Mouse (Mus musculus) testis, postnatal 14 days (tissue): ENCODE measurements around the gene Slc8a2.

Experiments
- DNase-seq: peaks from one replicate; pipeline ENCODE4 v3.0.0; 2021; ENCODE audit warnings: low spot score

Slc8a2 gene

DNA sequence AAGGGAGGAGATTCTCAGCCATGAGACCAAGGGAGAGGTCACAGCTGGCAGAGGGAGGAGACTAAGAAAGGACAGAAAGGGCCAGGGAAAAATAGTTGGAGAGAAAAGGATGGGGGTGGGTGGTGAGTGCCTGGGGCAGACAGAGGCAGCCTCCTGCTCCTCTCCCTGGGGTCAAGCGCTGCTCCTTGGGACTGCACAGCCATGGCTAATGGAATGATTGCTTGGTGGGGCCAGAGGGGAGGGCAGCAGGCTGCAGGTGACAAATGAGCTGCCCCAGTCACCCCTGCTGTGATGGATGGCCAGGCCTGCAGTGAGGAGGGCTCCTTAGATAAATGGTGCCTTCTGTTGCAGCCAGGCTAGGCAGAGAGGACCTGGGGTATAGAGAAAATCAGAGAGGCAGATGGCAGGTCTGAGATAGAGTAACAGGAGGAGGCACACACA lies 42.5 kb downstream of the Slc8a2 start:
- DNase-seq = no peak

DNA sequence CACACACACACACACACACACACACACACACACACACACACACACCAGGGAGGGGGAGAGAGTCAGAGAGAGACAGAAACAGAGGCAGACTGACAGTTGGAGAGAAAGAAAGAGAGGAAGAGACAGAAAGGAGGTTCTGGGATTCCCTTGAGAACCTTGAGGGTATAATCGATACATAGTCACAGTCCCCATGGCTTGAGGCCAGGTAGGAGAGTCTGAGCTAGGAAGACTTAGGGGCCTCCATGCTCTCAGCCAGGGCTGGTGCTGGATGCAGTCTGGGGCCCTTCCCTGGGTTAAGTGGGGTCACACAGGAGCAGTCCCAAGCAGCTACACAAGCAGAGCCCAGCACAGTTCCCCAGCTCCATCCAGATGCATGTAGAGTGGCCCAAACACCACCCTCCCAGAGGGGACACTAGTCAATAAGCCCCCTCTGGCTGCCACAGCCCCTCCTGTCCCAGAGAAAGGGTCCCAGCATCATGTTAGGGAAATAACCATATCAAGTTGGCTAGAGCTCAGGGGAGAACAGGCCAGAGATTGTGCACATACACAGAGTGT lies 43.0 kb downstream of the Slc8a2 start:
- no peak for DNase-seq

DNA sequence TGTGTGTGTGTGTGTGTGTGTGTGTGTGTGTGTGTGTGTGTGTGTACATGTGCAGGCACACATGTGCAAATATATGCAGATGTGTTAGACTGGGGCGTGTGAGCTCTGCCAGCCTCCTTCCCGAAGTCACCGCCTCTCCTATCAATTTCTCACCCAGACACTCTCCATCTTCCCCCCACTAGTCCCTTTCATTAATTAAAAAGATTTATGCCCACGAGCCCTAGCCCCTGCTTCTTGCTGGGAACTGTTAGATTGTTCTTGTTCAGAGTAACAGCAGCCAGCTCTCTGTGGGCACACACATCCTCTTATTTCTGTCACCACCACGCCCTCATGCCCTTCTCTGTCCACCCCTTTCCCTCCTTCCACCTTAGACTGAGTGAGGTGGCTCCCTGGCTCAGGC lies 43.5 kb downstream of the Slc8a2 start:
- DNase-seq = no peak

DNA sequence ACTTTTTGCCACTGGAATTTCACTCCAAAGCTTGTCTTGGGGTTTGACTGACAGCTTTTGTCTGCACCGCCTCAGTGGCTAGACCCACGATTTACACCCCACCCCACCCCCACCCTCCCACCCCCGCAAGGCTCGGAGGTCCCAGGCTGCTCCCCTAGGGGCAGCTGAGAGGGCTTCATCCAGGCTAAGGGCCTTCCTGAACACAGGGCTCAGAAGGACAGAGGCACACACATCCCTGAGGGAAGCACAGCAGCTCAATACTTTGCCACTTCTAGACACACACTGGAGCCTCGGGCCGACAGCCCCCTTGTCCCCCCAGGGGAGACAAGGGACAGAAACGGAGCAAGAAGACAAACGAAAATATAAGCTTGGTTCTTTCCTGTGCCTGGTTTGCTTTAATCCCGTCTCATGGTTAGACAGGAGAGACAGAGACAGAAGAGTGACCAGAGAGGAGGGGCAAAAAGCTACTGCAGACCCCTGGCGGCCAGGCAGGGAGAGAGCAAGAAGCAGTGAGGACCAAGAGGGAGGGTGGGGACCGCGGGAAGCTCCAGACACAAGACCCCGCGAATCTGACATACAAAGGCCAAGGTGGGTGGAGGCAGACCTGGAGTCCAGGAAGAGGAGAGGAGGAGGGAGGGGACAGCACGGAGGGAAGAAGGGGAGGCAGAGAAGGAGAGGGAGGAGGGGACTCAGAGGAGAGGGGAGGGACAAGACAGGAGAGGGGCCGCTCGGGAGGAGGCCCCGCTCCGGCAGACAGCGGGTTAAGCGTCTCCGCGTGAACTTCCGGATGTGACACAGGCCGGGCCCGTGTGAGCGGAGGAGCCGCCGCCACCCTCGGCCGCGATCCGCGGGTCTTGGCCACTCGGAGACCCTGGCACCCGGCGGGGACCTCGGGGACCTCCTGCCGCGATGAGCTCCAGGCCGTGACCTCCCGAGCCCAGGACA lies 45.2 kb downstream of the Slc8a2 start, which contains the start of gene Meis3:
Meis3 (plus strand) TSS at position 494 of the 945 bp plus-strand sequence.
- no peak for DNase-seq

DNA sequence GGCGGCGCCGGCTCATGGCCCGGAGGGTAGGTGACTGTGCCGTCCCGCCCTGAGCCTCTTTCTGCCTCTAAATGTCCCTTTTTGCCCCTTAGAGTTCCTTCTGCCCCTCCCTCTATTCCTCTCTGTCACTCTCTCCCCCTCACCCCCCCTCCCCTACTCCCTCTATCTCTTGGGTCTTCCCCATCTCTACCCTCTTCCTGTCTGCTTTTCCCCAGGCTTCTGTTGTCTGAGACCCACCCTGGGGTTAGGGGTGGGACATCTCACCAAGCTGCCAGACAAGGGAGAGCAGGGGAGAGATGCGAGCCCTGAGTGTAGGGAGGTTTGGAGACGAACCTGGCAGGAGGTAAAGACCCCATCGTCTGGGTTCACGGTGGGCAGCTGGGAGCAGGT lies 45.9 kb downstream of the Slc8a2 start:
- no peak for DNase-seq

DNA sequence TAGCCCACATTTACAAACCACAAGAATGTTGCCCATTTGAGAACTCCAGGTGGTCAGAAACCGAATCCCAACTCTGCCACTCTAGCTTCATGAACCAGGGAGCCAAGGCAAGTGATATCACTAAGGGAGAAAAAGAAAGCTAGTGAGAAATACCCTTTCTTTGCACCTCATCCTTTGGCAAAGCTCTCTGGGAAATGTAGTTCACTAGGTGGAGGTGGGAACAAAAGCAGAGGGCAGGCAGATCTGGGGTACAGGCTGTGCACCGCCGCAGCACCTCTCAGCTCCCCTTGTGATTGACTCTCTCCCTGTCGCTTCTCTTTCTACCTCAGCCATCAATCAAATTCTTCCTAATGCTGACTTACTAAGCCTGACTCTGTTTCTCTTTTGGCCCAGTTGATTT lies 48.5 kb downstream of the Slc8a2 start:
- DNase-seq = no peak

- peak; percentile 46 for DNase-seq
These were observed 54.0 kb downstream of the Slc8a2 start for GRCm38 (mm10) chr7:16183663-16184062.

DNA sequence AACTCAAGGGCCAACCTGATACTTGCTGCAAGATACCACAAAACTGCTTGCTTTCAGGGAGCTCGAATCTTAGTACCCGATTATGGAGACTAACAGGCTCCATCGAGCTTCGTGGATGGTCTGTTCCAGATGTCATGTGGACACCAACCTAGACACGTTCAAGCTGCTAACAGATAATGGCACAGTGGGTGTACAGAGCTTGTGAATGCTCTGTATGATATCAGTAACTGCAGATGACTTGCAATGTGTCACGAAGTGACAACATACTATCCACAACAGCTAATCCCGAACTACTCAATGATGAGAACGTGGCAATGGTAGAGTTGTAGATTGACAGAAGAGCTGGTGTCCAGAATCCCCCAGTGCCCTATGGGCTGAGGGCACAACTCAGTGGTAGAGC lies 57.9 kb downstream of the Slc8a2 start:
- no peak for DNase-seq

- DNase-seq = peak; percentile 45
These were observed 62.7 kb downstream of the Slc8a2 start for GRCm38 (mm10) chr7:16192315-16192714.

- DNase-seq = no peak
These were observed 64.1 kb downstream of the Slc8a2 start for GRCm38 (mm10) chr7:16193702-16194101.

DNA sequence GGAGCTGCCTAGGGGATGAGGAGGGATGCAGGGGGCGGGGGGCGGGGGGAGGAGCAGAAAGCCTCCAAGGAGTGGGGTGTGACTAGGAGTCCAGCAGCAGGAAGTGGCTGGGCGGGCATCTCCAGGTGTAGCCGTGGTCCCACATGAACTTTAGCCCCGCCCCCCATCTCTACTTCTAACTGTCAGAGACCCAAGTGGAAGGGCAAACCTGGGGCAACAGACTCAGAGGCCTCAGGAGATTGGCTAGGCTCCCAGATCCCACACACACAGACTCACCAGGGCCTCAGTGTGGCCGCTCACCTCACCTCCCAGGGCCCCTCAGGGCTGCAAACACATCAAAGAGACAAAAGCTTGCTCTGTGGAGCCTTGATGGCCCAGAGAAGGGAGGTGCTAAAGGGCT lies 67.0 kb downstream of the Slc8a2 start:
- DNase-seq = no peak

- DNase-seq = no peak
These were observed 67.5 kb downstream of the Slc8a2 start for GRCm38 (mm10) chr7:16197166-16197565.

DNA sequence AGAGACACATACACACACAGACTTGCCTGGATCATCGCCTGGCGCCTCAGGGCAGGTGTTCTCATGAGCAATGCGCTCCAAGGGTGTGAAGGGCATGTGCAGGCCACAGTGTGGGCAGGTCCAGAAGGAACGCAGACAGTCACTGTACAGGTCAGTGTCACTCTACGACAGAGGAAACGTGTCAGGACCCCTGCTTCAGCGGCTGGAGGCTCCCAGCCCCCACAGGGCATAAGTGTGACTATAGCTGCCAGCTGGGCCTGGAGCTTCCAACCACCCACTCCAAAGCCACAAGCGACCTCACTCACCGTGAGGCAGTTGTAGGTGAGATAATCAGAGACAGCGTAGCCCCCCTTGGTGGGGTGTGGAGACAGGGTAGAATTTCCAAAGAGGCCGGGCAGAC lies 68.9 kb downstream of the Slc8a2 start:
- DNase-seq = no peak

DNA sequence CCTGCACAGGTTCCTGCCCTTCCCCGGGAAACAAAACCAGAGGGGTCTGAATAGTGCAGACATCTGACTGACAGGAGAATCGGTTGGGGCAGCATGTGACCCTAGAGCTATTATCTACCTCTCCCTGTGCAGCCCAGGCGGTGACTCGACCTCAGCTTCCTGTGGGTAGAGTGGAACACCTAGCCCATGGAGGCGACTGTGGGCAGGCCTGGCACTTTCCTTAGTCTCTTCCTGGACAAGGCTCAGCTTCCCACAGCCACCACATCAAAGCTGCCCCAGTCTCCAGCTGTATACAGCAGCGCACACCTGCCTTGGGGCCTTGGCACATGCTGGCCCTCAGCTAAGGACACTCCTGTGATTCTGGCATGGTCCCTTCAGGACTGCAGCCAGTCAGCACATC lies 71.5 kb downstream of the Slc8a2 start:
- DNase-seq = no peak

GRCm38 (mm10) chr7:16202756-16203504 lies 73.3 kb downstream of the Slc8a2 start:
- DNase-seq = no peak

DNA sequence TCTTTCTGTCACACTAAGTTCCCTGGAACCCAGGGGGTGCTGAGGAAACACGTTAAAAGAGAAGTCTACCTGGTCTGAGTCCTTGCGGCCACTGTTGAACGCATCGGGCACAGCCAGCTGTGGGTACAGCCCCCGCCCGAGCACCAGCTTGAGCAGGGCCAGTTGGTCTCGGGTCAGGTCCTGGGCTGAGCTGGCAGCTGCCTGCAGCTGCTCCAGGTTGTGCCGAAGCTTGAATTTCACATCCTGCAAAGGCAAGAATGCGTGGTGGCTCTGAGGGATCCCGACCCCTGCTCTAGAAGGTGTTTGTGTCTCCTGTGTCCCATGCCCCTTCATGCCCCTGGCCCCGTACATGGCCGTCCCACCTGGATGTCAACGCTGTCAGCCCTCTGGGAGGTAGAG lies 73.9 kb downstream of the Slc8a2 start:
- DNase-seq = no peak

GRCm38 (mm10) chr7:16204791-16205190 lies 75.2 kb downstream of the Slc8a2 start:
- DNase-seq = no peak

GRCm38 (mm10) chr7:16207076-16207475 lies 77.5 kb downstream of the Slc8a2 start:
- no peak for DNase-seq

GRCm38 (mm10) chr7:16207496-16207895 lies 77.9 kb downstream of the Slc8a2 start:
- DNase-seq = no peak

- DNase-seq = no peak
These were observed 79.4 kb downstream of the Slc8a2 start for GRCm38 (mm10) chr7:16208781-16209665.
